Mouse (Mus musculus) bone marrow macrophage, adult 2 months (primary cell): ENCODE results near the gene Tmem80.

Experiments used
- CTCF ChIP-seq: IDR thresholded peaks from 2 replicates; pipeline ENCODE4 v1.5.1; 2012; ENCODE audit warnings: low read depth, mild to moderate bottlenecking, low read length, moderate library complexity
- POLR2A ChIP-seq: IDR thresholded peaks from 2 replicates; pipeline ENCODE4 v1.6.1; 2012; ENCODE audit warnings: mild to moderate bottlenecking, low read depth, low read length, borderline replicate concordance

DNA sequence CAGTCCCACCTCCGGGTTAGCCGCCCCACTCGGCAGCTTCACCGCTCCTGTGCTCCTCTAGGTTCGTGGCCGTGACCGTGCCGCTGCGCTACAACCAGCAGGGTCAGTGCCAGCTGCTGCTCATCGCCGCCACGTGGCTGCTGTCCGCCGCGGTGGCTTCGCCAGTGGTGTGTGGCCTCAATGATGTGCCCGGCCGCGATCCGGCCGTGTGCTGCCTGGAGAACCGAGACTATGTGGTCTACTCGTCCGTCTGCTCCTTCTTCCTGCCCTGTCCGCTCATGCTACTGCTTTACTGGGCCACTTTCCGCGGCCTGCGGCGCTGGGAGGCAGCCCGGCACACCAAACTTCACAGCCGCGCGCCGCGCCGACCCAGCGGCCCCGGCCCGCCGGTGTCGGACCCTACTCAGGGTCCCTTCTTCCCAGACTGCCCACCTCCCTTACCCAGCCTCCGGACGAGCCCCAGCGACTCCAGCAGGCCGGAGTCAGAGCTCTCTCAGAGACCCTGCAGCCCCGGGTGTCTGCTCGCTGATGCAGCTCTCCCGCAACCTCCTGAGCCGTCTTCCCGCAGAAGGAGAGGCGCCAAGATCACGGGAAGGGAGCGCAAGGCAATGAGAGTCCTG, 33.6 kb upstream of the Tmem80 start:
- TF ChIP-seq CTCF (no peak), POLR2A (no peak)
